Mouse (Mus musculus): ENCODE data around the gene Pop4. TPM values are rescaled to one million over a fixed set of nuclear protein-coding genes. Genes with fewer than 3 reads are reported as not detected.

The Pop4 gene
- polyA plus RNA-seq (2017; shearing (Covaris generic)) = 30.7 TPM

DNA sequence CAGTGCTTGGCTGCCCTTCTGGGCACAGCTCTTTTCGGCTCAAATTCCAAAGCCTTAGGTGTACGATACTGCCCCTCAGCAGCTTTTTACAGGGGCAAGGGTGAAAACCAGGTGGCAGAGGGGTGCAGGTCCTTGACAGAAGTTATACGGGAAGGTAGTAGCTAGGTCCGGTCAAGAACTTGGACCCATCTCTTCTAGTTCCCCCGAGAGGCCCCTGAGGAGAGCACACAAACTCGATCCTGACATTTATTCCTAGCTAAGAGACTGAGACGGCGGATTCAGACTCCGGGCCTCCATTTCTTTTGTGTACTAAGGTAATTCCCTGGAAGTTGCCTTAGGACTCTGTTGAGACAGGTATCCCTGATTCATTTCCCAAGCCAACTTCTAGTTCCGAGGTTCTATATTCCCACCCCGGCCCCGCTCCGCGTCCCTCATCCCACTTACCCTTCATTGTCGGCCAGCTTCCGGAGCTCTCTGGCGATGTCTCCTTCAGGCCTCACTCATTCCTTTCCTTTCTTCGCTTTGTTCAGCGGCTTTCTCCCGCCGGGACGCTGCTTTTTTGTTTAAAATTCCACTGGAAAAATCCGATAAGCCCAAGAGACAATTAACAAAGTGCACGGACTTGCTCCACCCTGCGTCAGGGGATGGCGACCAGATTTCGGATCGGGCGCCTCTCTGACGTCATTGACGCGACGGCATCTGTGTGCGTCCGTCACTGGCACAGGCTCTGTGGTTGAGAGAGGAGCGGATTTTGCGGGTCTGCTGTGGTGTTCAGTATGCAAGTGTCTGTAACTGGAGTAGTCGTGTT, at the start of gene Pop4:
Gene Pop4 (minus strand): TSS at position 721 of the 808 bp plus-strand sequence.

DNA sequence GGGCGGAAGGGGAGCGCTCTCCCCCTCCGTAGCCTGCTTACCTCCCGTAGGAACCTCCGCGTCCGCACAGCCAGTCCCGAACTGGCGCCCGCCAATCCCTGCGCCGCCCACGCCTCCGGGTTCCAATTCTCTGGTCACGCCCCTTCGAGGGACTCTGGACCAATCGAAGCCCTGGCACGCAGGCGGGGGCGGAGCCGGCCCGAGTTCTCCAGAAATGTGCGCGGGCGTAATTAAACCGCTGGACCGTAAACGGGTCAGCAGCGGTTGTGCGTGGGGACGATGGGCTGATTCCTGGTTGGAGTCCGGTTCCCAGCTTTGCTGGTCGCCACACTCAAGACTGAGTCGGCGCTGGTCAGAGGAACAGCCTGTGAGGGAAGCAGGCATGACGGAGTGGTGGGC, 43.3 kb downstream of the Pop4 start, which contains the start of gene Plekhf1:
Gene Plekhf1 (minus strand): TSS at position 117 of the 399 bp plus-strand sequence.

Other genes starting within 250 kb of the Pop4 start
- 78.6 TPM for gene Uri1, start 247.9 kb downstream of the Pop4 start, polyA plus RNA-seq (2017; shearing (Covaris generic))
- gene Ccne1, start 163.9 kb downstream of the Pop4 start, polyA plus RNA-seq (2017; shearing (Covaris generic)) = 10.0 TPM
- 140 TPM for gene 1600014C10Rik, start 88.2 kb downstream of the Pop4 start, polyA plus RNA-seq (2017; shearing (Covaris generic))
- 0.30 TPM for gene Plekhf1, start 43.4 kb downstream of the Pop4 start, polyA plus RNA-seq (2017; shearing (Covaris generic))

All from CD4-positive, CD25-positive, alpha-beta regulatory T cell (primary cell).